Mouse (Mus musculus) heart, adult 2 months (tissue): ENCODE data around the gene Gzmb.

Source experiments
- EP300 ChIP-seq: fragments of 200-500 bp; IDR thresholded peaks from 2 replicates; pipeline ENCODE4 v1.6.1; 2011; ENCODE audit warnings: low read depth, low read length, control low read depth; ENCODE audit not compliant: insufficient read depth
- POLR2A ChIP-seq: fragments of 200-500 bp; IDR thresholded peaks from 2 replicates; pipeline ENCODE4 v1.6.1; 2011; ENCODE audit warnings: mild to moderate bottlenecking, low read depth, low read length, control low read depth; ENCODE audit not compliant: insufficient read depth

DNA sequence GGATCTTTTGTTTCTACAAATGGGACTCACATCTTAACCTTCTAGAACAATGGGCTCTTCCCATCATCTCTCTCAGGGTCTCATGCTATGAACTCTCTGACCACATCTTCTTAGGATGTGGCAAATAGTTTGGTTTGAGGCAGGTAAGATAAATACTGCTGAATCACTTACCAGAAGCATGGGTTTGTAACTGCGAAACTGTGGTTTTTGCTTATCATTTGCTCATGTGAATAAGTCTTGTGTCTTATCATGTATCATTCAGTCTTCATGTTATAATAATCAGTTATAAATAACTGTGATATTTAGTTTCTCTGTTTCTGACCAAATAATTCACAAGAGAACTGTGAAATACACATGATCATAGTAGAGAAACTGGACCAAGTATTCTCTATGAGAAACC lies 4.0 kb upstream of the Gzmb start:
- TF ChIP-seq POLR2A (no peak), EP300 (no peak)
